10 mouse cellular contexts compared by ENCODE assay signal in genomic region chr17:31833752-31834151, GRCm38 (mm10). TPM values are rescaled to one million over a fixed set of nuclear protein-coding genes. Genes with fewer than 3 reads are reported as not detected.
A peak's percentile ranks its signal among the peaks of the same experiment; 100 is the strongest.
DNase-seq lines count a peak whose midpoint lies in the region; ATAC-seq and TF ChIP-seq lines count a peak whose summit lies in the region.
"Had no signal": no experiment of that assay in that cellular context is flagged by ENCODE, and none has a peak within 500 bp of the region (broad histone marks: within the 10 kb centered on the region; RNA-seq: fewer than 3 reads in every experiment).

No protein-coding gene starts in this region.

- H3K27me3 ChIP-seq in heart, embryonic 16.5 days (ENCODE audit: control insufficient read depth, insufficient read depth, low read length) = no peaks in the 10 kb centered on the region
- H3K27me3 ChIP-seq in hindbrain, embryonic 12.5 days = no peaks in the 10 kb centered on the region

- DNase-seq in gastrocnemius, adult 2 months = peak; percentile 56
- no peak for DNase-seq in gastrocnemius, postnatal 10 days
- DNase-seq in B cell, adult 2 months = peak; percentile 40 to 50
- peak; percentile 60 for DNase-seq in lung, postnatal 10 days
- DNase-seq in Muller cell, postnatal 12 days (ENCODE audit: inconsistent ontology term) = no peak
- DNase-seq: cerebellum, postnatal 25 days; right cerebral cortex, postnatal 4 days had no signal

- intact Hi-C loops in gastrocnemius, adult 2 months (cut with DNase I) = no loop called here

- H3K36me3 ChIP-seq in heart, embryonic 16.5 days (ENCODE audit: control insufficient read depth, insufficient read depth) = no peaks in the 10 kb centered on the region
- no peaks in the 10 kb centered on the region for H3K36me3 ChIP-seq in hindbrain, embryonic 12.5 days

- peak; percentile 46; the same call in 1 of the 2 replicates for ATAC-seq in heart, embryonic 16.5 days (replicated peaks; ENCODE audit: extremely low read depth, insufficient read depth, low FRiP score)
- ATAC-seq in erythroid progenitor cell, adult 5-6 weeks (replicated peaks; ENCODE audit: low FRiP score, poor library complexity, severe bottlenecking) = no peak
- no peak for ATAC-seq in hindbrain, embryonic 12.5 days (ENCODE audit: low FRiP score)

- H3K4me2 ChIP-seq in heart, embryonic 16.5 days (ENCODE audit: low read depth, low read length) = peak overlapping the region; percentile 13
- H3K4me2 ChIP-seq in hindbrain, embryonic 12.5 days (replicated peaks) = no peak overlapping the region

- peaks cover 41% of the 10 kb centered on the region for H3K4me1 ChIP-seq in heart, embryonic 16.5 days (ENCODE audit: control insufficient read depth, insufficient read depth, low read length)
- H3K4me1 ChIP-seq in hindbrain, embryonic 12.5 days = peaks cover 25% of the 10 kb centered on the region

- 22% methylated on average over 7 of the region's 7 CpGs for WGBS in heart, embryonic 16.5 days
- 38% methylated on average over 7 of the region's 7 CpGs for WGBS in hindbrain, embryonic 12.5 days

- H3K9ac ChIP-seq in heart, embryonic 16.5 days (ENCODE audit: low read length) = peak overlapping the region; percentile 45; the same call in 1 of the 2 replicates
- H3K9ac ChIP-seq in hindbrain, embryonic 12.5 days = no peak overlapping the region

- H3K9me3 ChIP-seq in heart, embryonic 16.5 days (replicated peaks; ENCODE audit: control insufficient read depth, low read length) = peaks cover 6% of the 10 kb centered on the region; the same call in 1 of the 2 replicates
- no peaks in the 10 kb centered on the region for H3K9me3 ChIP-seq in hindbrain, embryonic 12.5 days (replicated peaks)

- H3K27ac ChIP-seq in gastrocnemius, adult 2 months = peak overlapping the region; percentile 74
- peak overlapping the region; percentile 78 for H3K27ac ChIP-seq in heart, embryonic 16.5 days (ENCODE audit: low read length)
- no peak overlapping the region for H3K27ac ChIP-seq in hindbrain, embryonic 12.5 days

- no peak for TF ChIP-seq CTCF in gastrocnemius, adult 2 months (IDR thresholded peaks at IDR 0.05)

- H3K4me3 ChIP-seq in gastrocnemius, adult 2 months = no peak overlapping the region
- no peak overlapping the region for H3K4me3 ChIP-seq in heart, embryonic 16.5 days (ENCODE audit: low read length)
- no peak overlapping the region for H3K4me3 ChIP-seq in hindbrain, embryonic 12.5 days

RNA-seq across cellular contexts. Expression of gene Sik1, which starts 21.9 kb away (rescaled TPM):
- total RNA-seq in gastrocnemius, adult 2 months (2021) = 10 to 100 TPM; 13.4 to 58.6 TPM
- total RNA-seq in gastrocnemius, postnatal 10 days (2021) = 10 to 100 TPM; 30.6 to 33.2 TPM
- polyA plus RNA-seq in heart, embryonic 16.5 days (2015; fragmentation: Nextera tagmentation; extraction: Ambion mirVana) = 13.0 and 18.6 TPM in 2 replicates
- total RNA-seq in erythroid progenitor cell, adult 5-6 weeks (2015; ENCODE audit: low replicate concordance) = 7.6 and 9.2 TPM in 2 replicates
- total RNA-seq in erythroid progenitor cell, adult 5-6 weeks (2017; ENCODE audit: low replicate concordance) = 2.2 and 5.9 TPM in 2 replicates
- polyA plus RNA-seq in hindbrain, embryonic 12.5 days (2016; fragmentation: Nextera tagmentation; extraction: Ambion mirVana) = 16.5 and 18.9 TPM in 2 replicates

Comparison
In these comparisons a context has a peak if more than half of its experiments do, and no peak if none do; other contexts are left out.
1. DNase-seq: peak in gastrocnemius, adult 2 months (single experiment), B cell, adult 2 months (2 of 2) and lung, postnatal 10 days (single experiment); none in gastrocnemius, postnatal 10 days (single experiment) and Muller cell, postnatal 12 days (single experiment).